Mouse (Mus musculus) activated CD4-positive, CD25-positive, alpha-beta regulatory T cell, adult 4 months (primary cell): Measurements from ENCODE around the gene Rps18. TPM values are rescaled to one million over a fixed set of nuclear protein-coding genes. Genes with fewer than 3 reads are reported as not detected.
A peak's percentile ranks its signal among the peaks of the same experiment; 100 is the strongest.
"Not testable (repeated sequence)": the region's sequence is repeated elsewhere in the genome, so short reads cannot be mapped to it uniquely, and the experiment has no call there.

Source experiments
- ATAC-seq: one replicate; pipeline ENCODE4 v1.8.0; 2017
- polyA plus RNA-seq, 2 experiments: library from polyadenylated mRNA; unstranded; fragments of 100-300 nt; shearing (Covaris generic); gene quantifications; one replicate each; pipeline ENCODE4 v1.2.1; 2017

Rps18 gene
- polyA plus RNA-seq, result 1,000 to 10,000 TPM; 6,680 to 7,218 TPM

DNA sequence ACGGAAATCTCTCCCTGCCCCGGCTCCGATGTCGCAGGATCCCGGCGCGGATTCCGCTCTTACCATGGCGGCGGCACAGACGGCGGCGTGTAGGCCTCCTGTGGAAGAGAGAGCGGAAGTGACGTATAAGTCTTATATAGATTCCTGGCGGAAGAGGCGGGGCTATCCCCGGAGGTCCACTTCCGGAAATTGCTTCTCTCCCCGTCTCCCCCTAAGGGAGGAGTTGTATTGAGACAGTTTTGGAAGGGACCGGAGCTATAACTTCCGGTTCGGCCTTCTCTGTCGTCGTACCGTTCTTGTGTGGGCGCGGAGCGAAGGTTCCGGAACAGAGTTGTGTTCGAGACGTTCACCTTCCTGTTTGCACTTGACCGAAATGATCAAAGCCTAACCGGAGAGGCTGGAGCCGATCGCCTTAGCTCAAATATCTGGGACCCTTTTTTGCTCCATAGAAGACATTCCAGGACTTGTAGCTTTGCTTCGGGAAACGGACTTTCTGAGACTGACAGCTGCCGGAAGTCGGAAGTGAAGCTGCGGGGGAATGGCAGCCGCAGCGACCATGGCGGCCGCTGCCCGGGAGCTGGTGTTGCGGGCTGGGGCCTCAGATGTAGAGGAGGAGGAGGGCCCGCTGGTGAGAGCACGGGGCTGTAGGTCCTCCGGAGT lies at the start of gene Rps18, which contains the start of gene Vps52:
Gene Rps18, minus strand, starts transcription at position 447 of the 660 bp plus-strand sequence.
Gene Vps52, plus strand, starts transcription at position 258 of the 660 bp plus-strand sequence.
- ATAC-seq, result peak; percentile 77

DNA sequence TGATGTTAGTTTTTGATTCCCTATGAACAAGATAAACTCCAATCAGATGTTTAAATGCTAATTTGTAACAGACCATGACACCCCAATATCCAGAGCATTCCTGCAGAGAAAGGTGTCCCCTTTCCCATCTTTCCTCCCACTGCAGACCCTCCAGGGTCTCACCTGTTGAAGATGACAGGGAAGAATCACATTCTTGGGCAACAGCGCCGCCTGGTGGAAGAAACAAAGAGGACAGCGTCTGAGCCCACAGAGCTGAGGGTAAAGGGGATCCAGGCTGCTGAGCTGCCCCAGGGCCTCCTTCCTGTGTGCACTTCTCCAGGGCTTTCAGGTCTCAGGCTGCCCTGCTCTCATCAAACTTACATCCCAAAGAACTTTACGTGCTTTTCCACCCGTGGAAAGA lies 47.6 kb upstream of the Rps18 start:
- no peak for ATAC-seq

DNA sequence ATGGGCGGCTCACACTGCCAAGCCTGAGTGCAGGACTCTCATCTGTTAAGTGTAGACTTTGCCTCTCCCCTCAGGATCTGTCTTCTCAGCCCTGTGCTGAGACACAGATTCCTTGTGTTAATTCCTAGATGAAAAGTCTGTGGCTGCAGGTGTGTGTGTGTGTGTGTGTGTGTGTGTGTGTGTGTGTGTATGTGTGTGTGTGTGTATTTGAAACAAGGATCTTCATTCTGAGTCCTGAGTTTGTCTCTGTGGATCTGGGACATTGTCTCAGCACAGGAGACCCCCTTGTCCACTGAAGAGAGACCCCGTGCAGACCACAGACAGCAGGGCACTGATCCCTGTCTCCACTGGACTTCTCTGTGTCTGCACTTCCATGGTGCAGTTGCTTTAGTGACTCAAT lies 45.0 kb upstream of the Rps18 start:
- not testable (repeated sequence) for ATAC-seq

DNA sequence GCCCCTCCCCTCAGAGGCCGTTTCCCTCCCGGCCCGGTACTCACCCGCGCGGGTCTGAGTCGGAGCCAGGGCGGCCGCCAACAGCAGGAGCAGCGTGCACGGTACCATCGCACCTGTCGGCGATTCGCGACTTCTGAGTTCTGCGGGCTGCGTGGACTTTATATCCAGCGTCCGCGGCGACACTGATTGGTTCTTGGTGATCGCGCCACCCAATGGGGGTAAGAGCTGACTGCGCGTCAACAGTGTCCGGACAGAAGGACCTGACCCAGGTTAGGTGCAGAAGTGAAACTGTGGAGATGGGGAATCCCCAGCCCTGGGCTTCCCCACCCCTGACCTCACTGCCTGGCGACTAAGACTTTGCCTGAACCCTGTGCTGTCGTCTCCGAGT lies 44.3 kb upstream of the Rps18 start, which contains the start of gene H2-K1:
Gene H2-K1, minus strand, starts transcription at position 198 of the 388 bp plus-strand sequence.
- ATAC-seq, result peak; percentile 91

DNA sequence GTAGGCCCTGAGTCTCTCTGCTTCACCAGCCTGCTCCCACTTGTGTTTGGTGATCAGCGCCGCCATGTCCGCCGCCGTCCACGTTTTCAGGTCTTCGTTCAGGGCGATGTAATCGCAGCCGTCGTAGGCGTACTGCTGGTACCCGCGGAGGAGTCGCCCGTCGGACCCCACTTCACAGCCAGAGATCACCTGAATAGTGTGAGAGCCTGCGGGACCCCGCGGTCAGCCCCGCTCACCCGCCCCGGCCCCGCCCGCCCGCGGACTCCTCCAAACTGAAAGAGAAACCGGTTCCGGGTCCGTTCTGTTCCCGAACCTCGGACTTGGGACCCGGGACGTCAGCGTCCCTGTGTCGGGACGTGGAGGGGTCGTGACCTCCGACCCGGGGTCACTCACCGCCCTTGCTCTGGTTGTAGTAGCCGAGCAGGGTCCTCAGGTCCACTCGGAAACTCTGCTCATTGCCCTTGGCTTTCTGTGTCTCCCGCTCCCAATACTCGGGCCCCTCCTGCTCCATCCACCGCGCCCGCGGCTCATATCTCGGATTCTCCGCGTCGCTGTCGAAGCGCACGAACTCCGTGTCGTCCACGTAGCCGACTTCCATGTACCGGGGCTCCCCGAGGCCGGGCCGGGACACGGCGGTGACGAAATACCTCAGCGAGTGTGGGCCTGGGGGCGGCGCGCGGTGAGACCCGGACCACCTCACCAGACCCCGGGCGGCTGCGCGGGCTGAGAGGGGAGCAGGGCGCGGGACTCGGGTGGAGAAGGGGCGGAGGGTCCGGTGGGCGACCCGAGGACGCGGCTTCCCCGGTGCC lies 43.7 kb upstream of the Rps18 start:
- peak; percentile 4 for ATAC-seq

DNA sequence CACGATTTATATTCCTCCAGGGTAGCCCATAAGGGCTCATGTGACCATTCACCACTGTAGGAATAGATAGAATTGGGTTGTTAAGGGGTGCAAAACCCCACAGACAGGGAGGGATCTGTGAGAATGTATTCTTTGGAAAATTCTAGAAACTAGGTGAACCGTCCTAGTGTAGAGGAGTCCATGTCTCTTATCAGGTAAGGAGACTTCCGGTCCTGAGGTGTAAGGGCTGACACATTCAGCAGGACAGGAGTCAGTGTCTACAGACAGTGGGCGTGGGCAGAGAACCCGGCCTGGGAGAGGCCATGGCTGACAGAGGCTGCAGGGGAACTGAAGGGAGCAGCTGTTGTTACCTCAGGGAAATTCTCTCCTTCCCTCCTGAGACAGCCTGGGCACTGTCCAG lies 42.9 kb upstream of the Rps18 start:
- not testable (repeated sequence) for ATAC-seq

DNA sequence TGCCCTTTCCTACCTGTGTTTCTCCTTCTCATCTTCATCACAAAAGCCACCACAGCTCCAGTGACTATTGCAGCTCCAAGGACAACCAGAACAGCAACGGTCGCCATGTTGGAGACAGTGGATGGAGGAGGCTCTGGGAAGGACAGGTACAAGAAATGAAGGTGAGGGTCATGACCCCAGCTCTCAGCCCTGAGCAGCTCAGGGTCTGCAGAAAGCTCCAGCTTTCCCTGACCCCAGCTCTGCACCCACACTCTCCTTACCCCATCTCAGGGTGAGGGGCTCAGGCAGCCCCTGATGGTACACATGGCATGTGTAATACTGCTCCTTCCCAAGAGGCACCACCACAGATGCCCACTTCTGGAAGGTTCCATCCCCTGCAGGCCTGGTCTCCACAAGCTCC lies 41.2 kb upstream of the Rps18 start:
- ATAC-seq, result not testable (repeated sequence)

DNA sequence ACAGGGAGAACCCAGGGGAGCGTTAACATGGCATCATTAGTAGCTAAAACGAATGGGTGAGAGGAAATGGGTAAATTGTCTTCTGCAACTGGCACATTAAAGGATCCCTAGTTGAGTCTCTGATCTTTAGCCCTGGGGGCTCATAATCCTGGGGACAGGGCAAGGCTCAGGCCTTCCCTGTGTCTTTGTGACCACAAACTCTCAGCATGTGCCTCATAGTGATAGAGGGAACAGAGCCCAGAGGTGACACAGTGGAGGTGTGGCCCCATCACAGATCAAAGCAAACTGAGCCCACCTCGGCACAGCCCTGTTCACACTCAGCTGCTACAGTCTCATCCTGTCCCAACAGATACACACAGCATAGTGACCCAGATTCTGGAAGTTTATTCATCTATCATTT lies 39.9 kb upstream of the Rps18 start:
- ATAC-seq, result no peak

DNA sequence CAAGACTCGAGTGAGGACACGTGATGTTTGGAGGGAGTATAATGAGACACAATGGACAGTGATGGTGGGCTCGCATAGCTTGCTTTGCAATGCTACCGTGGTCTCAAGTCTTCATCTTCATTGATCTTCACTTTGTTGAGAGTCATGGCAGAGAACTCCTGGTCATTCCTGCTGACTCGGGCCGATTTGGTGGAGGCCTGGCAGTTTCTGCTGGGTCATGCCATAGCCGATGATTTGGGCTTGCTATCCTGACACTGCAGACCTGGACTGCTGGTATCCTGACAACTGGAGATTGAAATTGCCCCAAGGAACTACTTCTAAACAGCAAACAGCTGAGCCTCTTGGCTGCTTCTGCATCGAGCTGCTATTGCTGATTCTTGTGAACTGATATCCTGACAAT lies 39.2 kb upstream of the Rps18 start:
- ATAC-seq, result no peak

DNA sequence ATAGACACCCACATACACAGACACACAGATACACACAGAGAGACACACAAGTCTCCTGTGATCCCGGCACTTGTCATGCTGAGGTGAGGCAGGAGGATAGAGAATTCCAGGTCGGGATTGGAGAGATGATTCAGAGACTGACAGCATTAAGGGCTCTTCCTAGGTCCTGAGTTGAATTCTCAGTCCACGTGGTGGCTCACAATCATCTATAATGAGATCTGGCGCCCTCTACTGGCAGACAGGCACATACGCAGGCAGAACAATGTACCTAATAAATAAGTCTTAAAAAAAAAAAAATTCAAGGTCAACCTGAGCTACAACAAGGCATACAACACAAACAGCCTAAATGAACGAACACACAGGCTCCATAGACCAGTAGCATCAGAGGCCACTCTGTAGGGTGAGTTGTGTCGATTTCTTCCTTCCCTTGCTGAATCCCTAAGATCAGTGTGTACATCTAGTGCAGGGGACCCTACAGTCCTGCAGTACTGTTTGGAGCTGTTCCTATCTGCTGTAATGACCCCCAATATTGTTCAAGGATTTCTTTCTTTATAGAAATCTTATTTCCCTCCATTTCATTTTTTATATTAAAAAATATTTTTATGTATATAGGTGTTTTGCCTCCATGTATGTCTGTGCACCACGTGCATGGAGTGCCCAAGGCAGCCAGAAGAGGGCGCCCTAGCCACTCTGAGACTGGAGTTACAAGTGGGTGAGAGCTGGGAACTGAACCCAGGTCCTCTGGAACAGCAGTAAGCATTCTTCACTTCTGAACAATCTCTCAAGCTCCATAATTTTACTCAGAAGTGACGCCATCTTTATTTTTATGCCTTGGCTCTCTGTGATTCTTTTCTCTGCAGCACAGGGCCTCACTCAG lies 36.2 kb upstream of the Rps18 start:
- ATAC-seq, result peak; percentile 50

DNA sequence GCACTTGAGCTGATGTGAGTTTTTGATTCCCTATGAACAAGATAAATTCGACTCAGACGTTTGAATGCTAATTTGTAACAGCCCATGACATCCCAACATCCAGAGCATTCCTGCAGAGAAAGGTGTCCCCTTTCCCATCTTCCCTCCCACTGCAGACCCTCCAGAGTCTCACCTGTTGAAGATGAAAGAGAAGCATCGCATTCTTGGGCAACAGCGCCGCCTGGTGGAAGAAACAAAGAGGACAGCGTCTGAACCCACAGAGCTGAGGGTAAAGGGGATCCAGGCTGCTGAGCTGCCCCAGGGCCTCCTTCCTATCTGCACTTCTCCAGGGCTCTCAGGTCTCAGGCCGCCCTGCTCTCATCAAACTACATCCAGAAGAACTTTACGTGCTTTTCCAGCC lies 26.3 kb upstream of the Rps18 start:
- not testable (repeated sequence) for ATAC-seq

DNA sequence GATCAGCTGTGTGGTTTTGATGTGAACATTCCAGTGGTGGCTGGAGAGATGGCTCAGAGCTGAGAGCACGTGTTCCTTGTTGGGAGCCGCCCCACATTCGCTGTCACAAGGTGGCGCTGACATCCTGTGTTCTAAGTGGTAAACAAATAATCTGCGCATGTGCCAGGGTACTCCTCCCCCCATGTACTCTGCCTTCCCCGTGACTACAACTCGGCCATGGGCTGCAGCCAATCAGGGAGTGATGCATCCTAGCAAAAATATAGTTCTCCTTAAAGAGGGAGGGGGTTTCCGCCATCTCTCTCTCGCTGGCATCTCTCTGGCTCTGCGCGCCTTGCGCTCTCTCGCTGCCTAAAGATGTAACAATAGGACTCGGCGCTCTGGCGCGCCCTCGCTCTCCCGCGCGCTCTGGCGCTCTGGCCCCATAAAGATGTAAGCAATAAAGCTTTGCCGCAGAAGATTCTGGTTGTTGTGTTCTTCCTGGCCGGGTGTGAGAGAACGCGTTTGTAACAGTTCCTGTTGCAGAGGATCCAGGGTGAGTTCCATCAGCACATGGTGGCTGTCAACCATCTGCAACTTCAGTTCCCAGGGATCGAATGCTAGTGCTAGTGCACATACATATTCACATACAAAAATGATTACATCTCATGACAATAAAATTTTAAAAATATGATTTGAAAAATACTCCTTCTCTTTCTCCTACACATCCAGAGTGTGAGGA lies 25.6 kb upstream of the Rps18 start:
- peak; percentile 66 for ATAC-seq

DNA sequence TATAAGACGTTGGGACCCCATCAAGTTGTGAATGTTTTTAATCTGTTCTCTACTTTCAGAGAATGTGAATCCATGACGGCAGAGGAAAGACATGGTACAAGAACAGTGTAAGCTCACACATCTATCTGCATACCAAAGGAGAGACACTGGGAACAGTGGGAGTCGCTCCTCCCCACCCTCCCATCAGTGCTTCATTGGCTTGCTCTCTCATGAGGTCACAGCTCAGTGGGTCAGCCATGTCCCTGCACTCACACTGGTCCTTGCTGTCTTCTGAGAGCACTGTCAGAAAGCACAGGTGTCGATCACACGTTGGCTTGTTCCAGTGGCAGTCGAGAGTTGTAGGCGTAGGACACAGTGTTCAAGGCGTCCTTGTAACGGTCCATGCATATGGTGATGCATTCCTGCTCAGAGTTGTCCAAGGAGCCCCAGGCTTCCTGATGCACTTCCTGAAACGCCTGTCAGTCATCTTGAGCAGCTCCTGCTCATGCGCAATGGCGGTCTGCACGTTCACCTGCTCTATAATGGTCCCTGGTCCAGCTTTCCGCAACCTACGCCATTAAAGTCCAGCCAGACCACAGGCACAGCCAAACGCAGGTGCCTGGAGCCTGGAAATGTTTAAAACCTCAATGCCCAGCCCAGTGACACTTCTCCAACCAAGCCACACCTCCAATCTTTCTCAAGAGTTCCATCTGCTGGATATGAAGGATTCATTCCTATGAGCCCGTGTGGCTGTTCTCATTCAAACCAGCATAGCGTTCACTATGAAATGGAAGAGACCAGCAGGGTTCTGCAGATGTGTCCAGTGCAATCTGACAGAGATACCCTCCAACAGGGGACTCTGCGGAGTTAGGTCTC lies 24.6 kb upstream of the Rps18 start:
- no peak for ATAC-seq

DNA sequence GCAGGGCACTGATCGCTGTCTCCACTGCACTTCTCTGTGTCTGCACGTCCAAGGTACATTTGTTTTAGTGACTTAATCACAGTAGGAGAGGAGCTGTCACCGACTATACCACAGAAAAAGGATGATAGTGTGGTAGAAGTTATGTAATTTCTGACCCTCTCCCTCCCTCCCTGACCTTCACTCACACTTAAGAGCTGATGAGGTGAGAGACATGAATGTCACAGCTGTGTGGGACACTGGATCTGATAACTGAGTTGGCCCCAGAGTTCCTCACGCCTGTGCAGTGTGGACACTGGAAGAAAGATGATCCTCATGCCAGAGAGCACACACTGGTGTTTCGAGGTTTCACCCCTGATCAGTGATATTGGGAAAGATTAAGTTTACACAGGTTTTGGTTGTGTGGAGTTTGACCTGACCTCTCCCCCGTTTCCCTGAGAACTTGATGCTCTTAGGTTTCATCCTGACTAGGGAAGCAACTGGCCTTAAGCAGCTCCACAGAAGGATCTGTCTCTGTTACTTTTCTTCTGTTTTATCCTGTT lies 23.8 kb upstream of the Rps18 start:
- no peak for ATAC-seq

DNA sequence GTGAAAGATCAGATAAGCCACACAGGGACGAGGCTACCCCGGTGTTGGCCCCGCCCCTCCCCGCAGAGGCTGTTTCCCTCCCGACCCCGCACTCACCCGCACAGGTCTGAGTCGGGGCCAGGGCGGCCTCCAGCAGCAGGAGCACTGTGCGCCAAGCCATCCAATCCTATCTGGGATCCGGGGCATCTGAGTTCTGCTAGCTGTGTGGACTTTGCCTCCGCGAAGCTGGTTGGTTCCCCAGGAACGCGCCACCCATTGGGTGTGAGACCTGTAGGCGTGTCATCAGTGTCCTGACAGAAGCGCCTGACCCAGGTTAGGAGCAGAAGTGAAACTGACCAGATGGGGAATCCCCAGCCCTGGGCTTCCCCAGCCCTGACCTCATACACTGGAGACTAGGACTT lies 22.8 kb upstream of the Rps18 start:
- peak; percentile 70 for ATAC-seq

DNA sequence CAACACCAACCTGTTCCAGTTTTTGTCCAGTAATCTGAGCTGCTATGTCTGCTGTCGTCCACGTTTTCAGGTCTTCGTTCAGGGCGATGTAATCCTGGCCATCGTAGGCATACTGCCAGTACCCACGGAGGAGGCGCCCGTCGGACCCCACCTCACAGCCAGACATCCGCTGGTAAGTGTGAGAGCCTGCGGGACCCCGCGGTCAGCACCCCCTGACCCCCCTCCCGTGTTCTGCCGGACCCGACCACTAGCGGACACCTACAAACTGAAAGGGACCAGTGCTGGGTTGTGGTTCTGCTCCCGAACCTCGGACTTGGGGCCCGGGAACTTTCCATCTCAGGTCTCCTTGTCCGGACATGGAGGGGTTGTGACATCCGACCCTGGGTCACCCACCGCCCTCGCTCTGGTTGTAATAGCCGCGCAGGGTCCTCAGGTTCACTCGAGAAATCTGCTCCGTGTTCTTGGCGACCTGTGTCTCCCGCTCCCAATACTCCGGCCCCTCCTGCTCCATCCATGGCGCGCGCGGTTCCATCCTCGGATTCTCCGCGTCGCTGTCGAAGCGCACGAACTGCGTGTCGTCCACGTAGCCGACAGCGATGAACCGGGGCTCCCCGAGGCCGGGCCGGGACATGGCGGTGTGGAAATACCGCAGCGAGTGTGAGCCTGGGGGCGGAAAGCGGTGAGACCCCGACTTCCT lies 22.2 kb upstream of the Rps18 start:
- ATAC-seq, result no peak

DNA sequence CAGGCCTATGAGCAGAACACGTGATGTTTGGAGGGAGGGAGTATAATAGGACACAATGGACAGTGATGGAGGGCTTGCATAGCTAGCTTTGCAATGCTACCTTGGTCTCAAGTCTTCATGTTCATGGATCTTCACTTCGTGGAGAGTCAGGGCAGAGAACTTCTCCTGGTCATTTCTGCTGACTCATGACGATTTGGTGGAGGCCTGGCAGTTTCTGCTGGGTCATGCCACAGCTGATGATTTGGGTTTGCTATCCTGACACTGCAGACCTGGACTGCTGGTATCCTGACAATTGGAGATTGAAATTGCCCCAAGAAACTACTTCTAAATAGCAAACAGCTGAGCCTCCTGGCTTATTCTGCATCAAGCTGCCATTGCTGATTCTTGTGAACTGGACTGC lies 17.8 kb upstream of the Rps18 start:
- no peak for ATAC-seq

DNA sequence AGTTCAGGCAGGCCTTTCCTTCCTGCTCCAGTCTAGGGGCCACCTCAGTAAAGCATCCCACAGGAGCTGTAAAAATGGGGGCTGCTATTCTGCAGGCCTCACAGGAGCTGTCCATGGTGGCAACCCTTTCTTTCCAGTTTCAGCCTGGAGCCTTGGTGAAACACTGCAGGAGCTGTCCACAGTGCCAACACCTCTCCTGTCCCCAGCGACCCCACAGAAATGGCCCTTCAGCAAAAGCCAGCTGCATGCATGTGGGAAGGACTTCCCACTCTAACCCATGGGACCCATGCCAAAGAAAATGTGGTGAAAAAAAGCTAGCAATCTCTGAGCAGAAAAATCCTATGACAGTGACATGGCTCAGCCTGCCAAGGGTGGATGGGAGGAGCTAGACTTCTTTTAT lies 16.9 kb upstream of the Rps18 start:
- no peak for ATAC-seq

DNA sequence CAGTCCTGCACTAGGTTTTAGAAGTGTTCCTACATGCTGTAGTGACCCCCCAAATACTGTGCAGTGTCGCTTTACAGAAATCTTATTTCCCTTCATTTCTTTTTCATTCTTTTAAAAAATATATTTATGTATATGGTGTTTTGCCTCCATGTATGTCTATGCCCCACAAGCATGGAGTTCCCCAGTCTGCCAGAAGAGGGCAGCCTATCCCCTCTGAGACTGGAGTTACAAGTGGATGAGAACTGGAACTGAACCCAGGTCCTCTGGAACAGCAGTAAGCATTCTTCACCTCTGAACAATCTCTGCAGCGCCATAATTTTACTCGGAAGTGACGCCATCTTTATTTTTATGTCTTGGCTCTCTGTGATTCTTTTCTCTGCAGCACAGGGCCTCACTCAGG lies 13.6 kb upstream of the Rps18 start:
- no peak for ATAC-seq

DNA sequence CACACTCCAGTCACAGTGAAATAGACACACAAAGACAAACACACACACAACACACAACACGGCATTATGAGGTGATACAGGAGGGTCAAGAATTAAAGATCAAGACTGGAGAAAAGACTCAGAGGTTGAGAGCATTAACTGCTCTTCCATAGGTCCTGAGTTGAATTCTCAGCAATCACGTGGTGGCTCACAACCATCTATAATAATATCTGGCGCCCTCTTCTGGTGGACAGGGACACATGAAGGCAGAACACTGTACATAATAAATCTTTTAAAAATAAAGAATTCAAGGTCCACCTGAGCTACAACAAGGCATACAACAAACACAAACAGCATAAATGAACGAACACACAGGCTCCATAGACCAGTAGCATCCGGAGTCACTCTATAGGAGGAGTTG lies 13.1 kb upstream of the Rps18 start:
- ATAC-seq, result peak; percentile 47
